Comparison of ENCODE assay signal across 28 mouse cellular contexts in genomic region chr2:133336177-133336901, GRCm38 (mm10).
DNase-seq lines count a peak whose midpoint lies in the region; ATAC-seq lines count a peak whose summit lies in the region.
"Had no signal": no experiment of that assay in that cellular context is flagged by ENCODE, and none has a peak within 500 bp of the region (broad histone marks: within the 10 kb centered on the region; RNA-seq: fewer than 3 reads in every experiment).

No protein-coding gene starts in this region.

- H3K4me3 ChIP-seq in forebrain, embryonic 14.5 days (ENCODE audit: low read depth, low read length), result no peak overlapping the region
- H3K4me3 ChIP-seq in forebrain, embryonic 11.5 days (ENCODE audit: low read depth, low read length), result no peak overlapping the region
- no peak overlapping the region for H3K4me3 ChIP-seq in heart, embryonic 14.5 days (ENCODE audit: control insufficient read depth in 1 of 2, insufficient read depth in 1 of 2, low read depth in 1 of 2, low read length in 2 of 2)
- H3K4me3 ChIP-seq: forebrain, embryonic 15.5 days; hindbrain, embryonic 13.5 days; layer of hippocampus, adult 2 months; limb, embryonic 13.5 days; lung, embryonic 15.5 days; midbrain, embryonic 10.5 days; midbrain, embryonic 15.5 days; neural tube, embryonic 15.5 days; stomach, embryonic 15.5 days had no signal

- H3K36me3 ChIP-seq in forebrain, embryonic 14.5 days (ENCODE audit: control insufficient read depth, insufficient read depth, low read length), result no peaks in the 10 kb centered on the region
- no peaks in the 10 kb centered on the region for H3K36me3 ChIP-seq in forebrain, embryonic 11.5 days (ENCODE audit: control insufficient read depth, insufficient read depth, low read length)
- no peaks in the 10 kb centered on the region for H3K36me3 ChIP-seq in heart, embryonic 14.5 days (ENCODE audit: control insufficient read depth, insufficient read depth, low read length)
- H3K36me3 ChIP-seq: forebrain, embryonic 15.5 days; hindbrain, embryonic 13.5 days; limb, embryonic 13.5 days; lung, embryonic 15.5 days; midbrain, embryonic 10.5 days; midbrain, embryonic 15.5 days; neural tube, embryonic 15.5 days; stomach, embryonic 15.5 days had no signal

- no peak overlapping the region for H3K9ac ChIP-seq in forebrain, embryonic 14.5 days (ENCODE audit: low read length)
- H3K9ac ChIP-seq in forebrain, embryonic 11.5 days (ENCODE audit: low read length), result no peak overlapping the region
- no peak overlapping the region for H3K9ac ChIP-seq in heart, embryonic 14.5 days (ENCODE audit: low read length)
- H3K9ac ChIP-seq: forebrain, embryonic 15.5 days; hindbrain, embryonic 13.5 days; limb, embryonic 13.5 days; lung, embryonic 15.5 days; midbrain, embryonic 15.5 days; neural tube, embryonic 15.5 days; stomach, embryonic 15.5 days had no signal

- H3K9me3 ChIP-seq in forebrain, embryonic 14.5 days (replicated peaks; ENCODE audit: control insufficient read depth, low read length), result no peaks in the 10 kb centered on the region
- no peaks in the 10 kb centered on the region for H3K9me3 ChIP-seq in forebrain, embryonic 11.5 days (ENCODE audit: control insufficient read depth, low read length)
- H3K9me3 ChIP-seq in heart, embryonic 14.5 days (ENCODE audit: control insufficient read depth, low read length), result no peaks in the 10 kb centered on the region
- H3K9me3 ChIP-seq: forebrain, embryonic 15.5 days; hindbrain, embryonic 13.5 days; limb, embryonic 13.5 days; lung, embryonic 15.5 days; midbrain, embryonic 10.5 days; midbrain, embryonic 15.5 days; neural tube, embryonic 15.5 days; stomach, embryonic 15.5 days had no signal

- 89% methylated on average over 9 of the region's 9 CpGs for WGBS in forebrain, embryonic 14.5 days
- 89% methylated on average over 9 of the region's 9 CpGs for WGBS in forebrain, embryonic 11.5 days
- 42% methylated on average over 9 of the region's 9 CpGs for WGBS in heart, embryonic 14.5 days

- no peak overlapping the region for H3K4me2 ChIP-seq in forebrain, embryonic 14.5 days (ENCODE audit: low read length)
- H3K4me2 ChIP-seq in forebrain, embryonic 11.5 days (ENCODE audit: low read depth, low read length, severe bottlenecking), result no peak overlapping the region
- H3K4me2 ChIP-seq in heart, embryonic 14.5 days (ENCODE audit: low read length), result no peak overlapping the region
- H3K4me2 ChIP-seq: forebrain, embryonic 15.5 days; hindbrain, embryonic 13.5 days; limb, embryonic 13.5 days; liver, embryonic 11.5 days; lung, embryonic 15.5 days; midbrain, embryonic 15.5 days; neural tube, embryonic 15.5 days; stomach, embryonic 15.5 days had no signal

- H3K4me1 ChIP-seq in forebrain, embryonic 14.5 days (ENCODE audit: control insufficient read depth, insufficient read depth, low read length), result no peaks in the 10 kb centered on the region
- H3K4me1 ChIP-seq in forebrain, embryonic 11.5 days (replicated peaks; ENCODE audit: control insufficient read depth, insufficient read depth, low read length), result no peaks in the 10 kb centered on the region
- H3K4me1 ChIP-seq in heart, embryonic 14.5 days (ENCODE audit: control insufficient read depth in 2 of 2, insufficient read depth in 2 of 2, low read length in 2 of 2), result peaks cover 0 to 11% of the 10 kb centered on the region in 2 experiments; a peak in 3 of 4 replicates
- H3K4me1 ChIP-seq: forebrain, embryonic 15.5 days; hindbrain, embryonic 13.5 days; lung, embryonic 15.5 days; midbrain, embryonic 10.5 days; midbrain, embryonic 15.5 days; neural tube, embryonic 15.5 days; stomach, embryonic 15.5 days had no signal

- no peaks in the 10 kb centered on the region for H3K27me3 ChIP-seq in forebrain, embryonic 14.5 days (replicated peaks; ENCODE audit: control insufficient read depth, insufficient read depth, low read length)
- H3K27me3 ChIP-seq in forebrain, embryonic 11.5 days (ENCODE audit: control insufficient read depth, insufficient read depth, low read length), result no peaks in the 10 kb centered on the region
- H3K27me3 ChIP-seq in heart, embryonic 14.5 days (ENCODE audit: control insufficient read depth, insufficient read depth, low read length), result no peaks in the 10 kb centered on the region
- H3K27me3 ChIP-seq: CH12.LX; forebrain, embryonic 15.5 days; lung, embryonic 15.5 days; neural tube, embryonic 15.5 days; stomach, embryonic 15.5 days had no signal

- peak; percentile 3 for DNase-seq in forebrain, embryonic 14.5 days (ENCODE audit: low spot score)
- DNase-seq in forebrain, embryonic 11.5 days (ENCODE audit: low spot score), result no peak
- no peak for DNase-seq in heart, postnatal 4 days
- peak; percentile 21 for DNase-seq in kidney, adult 9 months
- no peak for DNase-seq in kidney, postnatal 10 days
- DNase-seq in kidney, postnatal 36 days, result peak; percentile 4
- no peak for DNase-seq in kidney, postnatal 25 days
- DNase-seq: adrenal gland, postnatal 10 days; cerebellum, adult 11 months; cerebellum, adult 9-10 months; cerebellum, postnatal 36 days; gastrocnemius, postnatal 10 days; heart, postnatal 36 days; retina, postnatal 1 day; right cerebral cortex, postnatal 14 days had no signal

- ATAC-seq in forebrain, embryonic 14.5 days, result no peak
- ATAC-seq in forebrain, embryonic 11.5 days (replicated peaks; ENCODE audit: low FRiP score), result no peak
- no peak; the same call in 1 of the 2 replicates for ATAC-seq in heart, embryonic 14.5 days (ENCODE audit: insufficient number of reproducible peaks, insufficient read depth, low FRiP score, low read depth)
- ATAC-seq: forebrain, embryonic 15.5 days; intestine, embryonic 16.5 days; midbrain, embryonic 15.5 days had no signal

- no peak overlapping the region for H3K27ac ChIP-seq in forebrain, embryonic 14.5 days (ENCODE audit: low read depth, low read length)
- H3K27ac ChIP-seq in forebrain, embryonic 11.5 days (ENCODE audit: low read depth, low read length), result no peak overlapping the region
- H3K27ac ChIP-seq in heart, embryonic 14.5 days (replicated peaks in 1 of 2; ENCODE audit: control insufficient read depth in 1 of 2, insufficient read depth in 1 of 2, low read depth in 2 of 2, low read length in 2 of 2), result peak overlapping the region; percentile 62 to 64
- H3K27ac ChIP-seq: forebrain, embryonic 15.5 days; hindbrain, embryonic 13.5 days; layer of hippocampus, adult 2 months; limb, embryonic 13.5 days; lung, embryonic 15.5 days; midbrain, embryonic 10.5 days; midbrain, embryonic 15.5 days; neural tube, embryonic 15.5 days; stomach, embryonic 15.5 days had no signal

Comparison
In these comparisons a context has a peak if more than half of its experiments do, and no peak if none do; other contexts are left out.
1. DNase-seq: peak in forebrain, embryonic 14.5 days (single experiment), kidney, adult 9 months (single experiment) and kidney, postnatal 36 days (2 of 2); none in forebrain, embryonic 11.5 days (single experiment), heart, postnatal 4 days (single experiment), kidney, postnatal 10 days (single experiment) and kidney, postnatal 25 days (0 of 2).
2. H3K27ac ChIP-seq: peak in heart, embryonic 14.5 days (2 of 2); none in forebrain, embryonic 14.5 days (single experiment) and forebrain, embryonic 11.5 days (single experiment).